Mouse (Mus musculus): ENCODE data around the gene Ttyh1. TPM values are rescaled to one million over a fixed set of nuclear protein-coding genes. Genes with fewer than 3 reads are reported as not detected.

Ttyh1 gene
- total and polyA plus RNA-seq, 3 experiments = 0.15 to 0.26 TPM; not detected in 1

GRCm38 (mm10) chr7:4136404-4136770, 17.2 kb downstream of the Ttyh1 start:
- Histone ChIP-seq H3K27ac (ENCODE audit: control insufficient read depth, low read depth, low read length) (peak overlapping the region; percentile 84), H3K9me3 (replicated peaks; ENCODE audit: insufficient read depth, low read length) (no peaks in the 10 kb centered on the region), H3K9ac (ENCODE audit: control insufficient read depth, low read depth, low read length, poor library complexity, severe bottlenecking) (peak overlapping the region; percentile 72), H3K4me3 (ENCODE audit: control insufficient read depth in 1 of 2, insufficient read depth in 1 of 2, low read depth in 2 of 2, low read length in 2 of 2) (peak overlapping the region; percentile 82 to 88), H3K36me3 (ENCODE audit: control insufficient read depth in 1 of 2, insufficient read depth in 2 of 2, low read length in 2 of 2) (peaks cover 1 to 11% of the 10 kb centered on the region in 2 experiments), H3K79me2 (ENCODE audit: control insufficient read depth, insufficient read depth, low read length, poor library complexity) (peaks cover 32% of the 10 kb centered on the region), H3K27me3 (ENCODE audit: control insufficient read depth in 1 of 2, insufficient read depth in 2 of 2, low read length in 2 of 2) (no peaks in the 10 kb centered on the region), H3K4me1 (ENCODE audit: control insufficient read depth in 1 of 2, insufficient read depth in 2 of 2, low read length in 2 of 2) (peaks cover 0 to 13% of the 10 kb centered on the region in 2 experiments; a peak in 3 of 4 replicates)
- TF ChIP-seq ZKSCAN1 (IDR thresholded peaks at IDR 0.05; ENCODE audit: low read depth, low read length) (no peak), JUND (IDR thresholded peaks at IDR 0.05; ENCODE audit: low read depth, low read length) (no peak), POLR2A (IDR thresholded peaks at IDR 0.05; ENCODE audit: control insufficient read depth in 1 of 2, insufficient read depth in 1 of 2, low read depth in 1 of 2, low read length in 2 of 2, poor library complexity in 1 of 2) (no peak), UBTF (IDR thresholded peaks at IDR 0.05; ENCODE audit: borderline replicate concordance, insufficient read depth, low read depth, low read length) (no peak), GABPA (IDR thresholded peaks at IDR 0.05; ENCODE audit: low read depth, low read length) (no peak), EP300 (IDR thresholded peaks at IDR 0.05; ENCODE audit: low read depth in 1 of 2, low read length in 2 of 2) (no peak), CHD1 (IDR thresholded peaks at IDR 0.05; ENCODE audit: low read depth, low read length) (no peak), SMC3 (IDR thresholded peaks at IDR 0.05; ENCODE audit: low read depth, low read length) (no peak), KAT2A (conservative IDR thresholded peaks at IDR 0.05; ENCODE audit: low read depth, low read length) (no peak), USF2 (IDR thresholded peaks at IDR 0.05; ENCODE audit: borderline replicate concordance in 1 of 2, insufficient read depth in 1 of 2, low read depth in 1 of 2, low read length in 2 of 2) (no peak), NELFE (IDR thresholded peaks at IDR 0.05; ENCODE audit: low read depth, low read length) (no peak), ZNF384 (IDR thresholded peaks at IDR 0.05; ENCODE audit: low read depth, low read length) (no peak), POLR2AphosphoS2 (IDR thresholded peaks at IDR 0.05; ENCODE audit: low read length) (no peak), NRF1 (IDR thresholded peaks at IDR 0.05; ENCODE audit: insufficient read depth, low read depth, low read length, poor library complexity, severe bottlenecking) (no peak), USF1 (IDR thresholded peaks at IDR 0.05; ENCODE audit: low read depth, low read length) (no peak), ZMIZ1 (IDR thresholded peaks at IDR 0.05; ENCODE audit: low read depth, low read length) (no peak), HCFC1 (IDR thresholded peaks at IDR 0.05; ENCODE audit: low read depth, low read length) (no peak), TCF12 (IDR thresholded peaks at IDR 0.05; ENCODE audit: low read depth, low read length) (no peak), SIN3A (IDR thresholded peaks at IDR 0.05; ENCODE audit: low read length) (no peak)
- DNase-seq (ENCODE audit: low read depth, low spot score) = no peak

- no peaks in the 10 kb centered on the region for H3K9me3 ChIP-seq (replicated peaks; ENCODE audit: insufficient read depth, low read length)
- peak within 1 kb of the TSS; percentile 88 for H3K9ac ChIP-seq (ENCODE audit: control insufficient read depth, low read depth, low read length, poor library complexity, severe bottlenecking)
- peak; percentile 99 for DNase-seq (ENCODE audit: low read depth, low spot score)
- peak within 1 kb of the TSS; percentile 82 to 88 for H3K4me3 ChIP-seq (ENCODE audit: control insufficient read depth in 1 of 2, insufficient read depth in 1 of 2, low read depth in 2 of 2, low read length in 2 of 2)
- peaks cover 32% of the 10 kb centered on the region for H3K79me2 ChIP-seq (ENCODE audit: control insufficient read depth, insufficient read depth, low read length, poor library complexity)
- peaks cover 0 to 13% of the 10 kb centered on the region in 2 experiments; a peak in 3 of 4 replicates for H3K4me1 ChIP-seq (ENCODE audit: control insufficient read depth in 1 of 2, insufficient read depth in 2 of 2, low read length in 2 of 2)
- peak within 1 kb of the TSS; percentile 89 for H3K27ac ChIP-seq (ENCODE audit: control insufficient read depth, low read depth, low read length)
- peaks cover 5 to 11% of the 10 kb centered on the region in 2 experiments for H3K36me3 ChIP-seq (ENCODE audit: control insufficient read depth in 1 of 2, insufficient read depth in 2 of 2, low read length in 2 of 2)
- H3K27me3 ChIP-seq (ENCODE audit: control insufficient read depth in 1 of 2, insufficient read depth in 2 of 2, low read length in 2 of 2) = no peaks in the 10 kb centered on the region
- TF ChIP-seq MYC (IDR thresholded peaks at IDR 0.05; ENCODE audit: low read depth, low read length) = peak; percentile 88
- peak; percentile 99 for TF ChIP-seq SIN3A (IDR thresholded peaks at IDR 0.05; ENCODE audit: low read length)
- peak; percentile 68 for TF ChIP-seq MAFK (IDR thresholded peaks at IDR 0.05; ENCODE audit: borderline replicate concordance, low read depth, low read length)
- TF ChIP-seq BHLHE40 (IDR thresholded peaks at IDR 0.05; ENCODE audit: borderline replicate concordance, low read depth, low read length) = peak; percentile 66; the same call in 1 of the 2 replicates
- peak; percentile 67 for TF ChIP-seq MYB (IDR thresholded peaks at IDR 0.05; ENCODE audit: low read depth, low read length)
- no peak for TF ChIP-seq CHD1 (IDR thresholded peaks at IDR 0.05; ENCODE audit: low read depth, low read length)
- TF ChIP-seq ZMIZ1 (IDR thresholded peaks at IDR 0.05; ENCODE audit: low read depth, low read length) = peak; percentile 93
- TF ChIP-seq NELFE (IDR thresholded peaks at IDR 0.05; ENCODE audit: low read depth, low read length) = peak; percentile 88
- TF ChIP-seq TAL1 (IDR thresholded peaks at IDR 0.05; ENCODE audit: low read length) = no peak
- TF ChIP-seq MAZ (IDR thresholded peaks at IDR 0.05; ENCODE audit: low read depth, low read length) = peak; percentile 58; the same call in 1 of the 2 replicates
- TF ChIP-seq MAX (IDR thresholded peaks at IDR 0.05; ENCODE audit: low read length) = peak; percentile 92
- TF ChIP-seq USF1 (IDR thresholded peaks at IDR 0.05; ENCODE audit: low read depth, low read length) = peak; percentile 72
- no peak for TF ChIP-seq ZNF384 (IDR thresholded peaks at IDR 0.05; ENCODE audit: low read depth, low read length)
- TF ChIP-seq ETS1 (IDR thresholded peaks at IDR 0.05; ENCODE audit: low read depth, low read length) = peak; percentile 83
- TF ChIP-seq SMC3 (IDR thresholded peaks at IDR 0.05; ENCODE audit: low read depth, low read length) = 0 out of 2 replicates have a peak, but pooled peaks have one; percentile 12
- TF ChIP-seq ELF1 (IDR thresholded peaks at IDR 0.05; ENCODE audit: low read depth, low read length) = peak; percentile 100
- TF ChIP-seq ZC3H11A (IDR thresholded peaks at IDR 0.05; ENCODE audit: low read depth, low read length) = 0 out of 2 replicates have a peak, but pooled peaks have one; percentile 2
These were observed 17.7 kb downstream of the Ttyh1 start, which contains the start of gene Leng8 for GRCm38 (mm10) chr7:4136771-4137531. TSS of gene Leng8 (plus strand) at chr7:4137039.

All from MEL (cell line).